Mouse (Mus musculus) sigmoid colon, adult 10 weeks (tissue): Measurements from ENCODE around the gene Aadac. TPM values are rescaled to one million over a fixed set of nuclear protein-coding genes. Genes with fewer than 3 reads are reported as not detected.

ENCODE experiments used
- polyA plus RNA-seq: library from polyadenylated mRNA; stranded (reverse); fragments of 350-450 nt; fragmentation: Illumina TruSeq; extraction: RNeasy Lipid Tissue Mini Kit (QIAGEN cat#74804); gene quantifications from one replicate; pipeline ENCODE4 v1.2.3, GENCODE M21; 2014; ENCODE audit warnings: low read depth, low replicate concordance

Aadac gene
- 241 TPM for polyA plus RNA-seq

DNA sequence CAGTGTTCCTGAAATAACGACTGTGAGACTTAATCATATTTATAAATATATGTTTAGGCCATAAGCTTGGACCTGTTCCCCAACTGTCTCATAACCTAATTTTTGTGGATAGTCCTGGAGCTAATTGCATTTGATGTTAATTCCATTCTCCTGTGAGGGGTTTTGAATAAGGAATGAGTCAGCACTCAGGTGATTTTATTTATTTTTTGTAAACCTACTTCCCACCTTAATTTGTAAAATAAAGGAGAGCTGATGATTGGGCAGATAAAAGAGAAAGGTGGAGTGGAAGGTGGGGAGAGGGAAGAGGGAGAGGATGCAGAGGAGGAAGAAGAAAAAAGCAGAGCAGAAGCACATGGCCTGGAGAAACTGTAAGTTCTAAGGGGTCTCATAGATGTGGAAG, at the start of gene Aadac:
Aadac (plus strand) TSS at position 301 of the 400 bp plus-strand sequence.

DNA sequence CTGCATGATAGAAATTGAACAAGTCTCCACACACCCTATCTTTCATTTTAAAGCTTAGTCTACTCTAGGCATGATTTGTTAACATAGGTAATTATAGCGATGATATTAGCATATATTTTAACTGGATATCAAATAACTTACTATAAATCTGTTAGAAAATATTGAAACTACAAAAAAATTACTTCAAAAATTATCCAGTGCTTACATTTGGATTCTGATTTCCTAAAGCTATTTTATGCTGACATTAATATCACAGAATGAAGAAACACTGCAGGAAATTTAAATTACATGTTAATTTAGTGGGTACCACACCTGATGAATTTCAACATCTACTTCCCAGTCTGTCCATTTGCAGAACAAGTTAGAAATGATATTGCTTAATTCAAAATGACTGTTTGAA, 19.1 kb upstream of the Aadac start, which contains the start of gene Aadacl2:
Aadacl2 (plus strand) TSS at position 301 of the 400 bp plus-strand sequence.

DNA sequence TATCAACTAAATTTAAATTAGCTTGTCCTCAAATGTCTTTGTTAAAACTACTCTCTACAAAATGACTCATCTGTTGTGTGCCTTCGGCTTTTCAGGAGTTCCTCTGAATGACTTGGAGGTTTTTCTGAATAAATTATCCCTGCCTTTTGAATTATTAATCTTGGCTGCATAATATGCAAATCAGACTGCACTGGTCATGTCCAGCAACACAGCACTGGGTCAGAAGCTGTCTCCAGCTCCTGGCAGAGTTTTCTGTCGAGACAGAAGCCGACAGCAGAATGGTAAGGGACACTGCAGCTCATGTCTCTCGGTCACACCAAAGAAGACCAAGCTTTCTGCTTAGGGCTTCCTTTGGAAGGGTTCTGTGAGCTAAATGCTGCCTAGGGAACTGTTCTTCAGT, 56.1 kb downstream of the Aadac start, which contains the start of gene Sucnr1:
Sucnr1 (plus strand) TSS at position 222 of the 400 bp plus-strand sequence.

Other genes starting within 250 kb of the Aadac start
- not detected for gene Gm8298, start 164.7 kb upstream of the Aadac start, polyA plus RNA-seq
- not detected for gene C130079G13Rik, start 100.5 kb upstream of the Aadac start, polyA plus RNA-seq
- gene Aadacl2, start 19.0 kb upstream of the Aadac start, polyA plus RNA-seq, result not detected
- 0.82 TPM for gene Sucnr1, start 56.2 kb downstream of the Aadac start, polyA plus RNA-seq